Mouse (Mus musculus) liver, embryonic 14.5 days (tissue): ENCODE measurements around the gene Pex13.

ENCODE experiments used
- CTCF ChIP-seq: IDR thresholded peaks from 2 replicates; pipeline ENCODE4 v1.5.1; 2016; ENCODE audit warnings: antibody characterized with exemption, low read depth, control low read depth
- EP300 ChIP-seq: IDR thresholded peaks from 2 replicates; pipeline ENCODE4 v1.6.1; 2016; ENCODE audit warnings: antibody characterized with exemption, low read depth

DNA sequence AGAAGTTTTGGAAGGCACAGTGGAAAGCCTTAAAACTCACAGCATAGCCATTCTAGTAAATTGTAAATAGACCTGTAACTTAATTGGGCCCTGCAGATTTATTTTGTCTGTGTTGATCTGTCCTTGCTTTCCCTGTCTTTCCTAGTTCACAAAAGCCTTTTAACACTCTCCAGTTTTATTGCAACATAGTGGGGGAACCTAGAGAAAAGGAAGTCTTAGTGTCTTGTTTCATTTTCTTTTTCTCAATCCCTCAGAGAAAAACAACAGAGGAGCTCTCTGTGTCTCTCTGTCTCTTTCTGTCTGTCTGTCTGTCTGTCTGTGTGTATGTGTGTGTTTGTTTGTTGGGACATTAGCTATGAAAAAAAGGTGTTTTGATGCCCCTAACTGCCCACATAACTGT lies 30.1 kb upstream of the Pex13 start:
- no peak for TF ChIP-seq CTCF
- no peak for TF ChIP-seq EP300
